Mouse (Mus musculus): ENCODE measurements around the gene Shb. TPM values are rescaled to one million over a fixed set of nuclear protein-coding genes. Genes with fewer than 3 reads are reported as not detected.
A peak's percentile ranks its signal among the peaks of the same experiment; 100 is the strongest.

The Shb gene
- polyA plus RNA-seq, 1 experiment from 2014 or later = 7.2 TPM

DNA sequence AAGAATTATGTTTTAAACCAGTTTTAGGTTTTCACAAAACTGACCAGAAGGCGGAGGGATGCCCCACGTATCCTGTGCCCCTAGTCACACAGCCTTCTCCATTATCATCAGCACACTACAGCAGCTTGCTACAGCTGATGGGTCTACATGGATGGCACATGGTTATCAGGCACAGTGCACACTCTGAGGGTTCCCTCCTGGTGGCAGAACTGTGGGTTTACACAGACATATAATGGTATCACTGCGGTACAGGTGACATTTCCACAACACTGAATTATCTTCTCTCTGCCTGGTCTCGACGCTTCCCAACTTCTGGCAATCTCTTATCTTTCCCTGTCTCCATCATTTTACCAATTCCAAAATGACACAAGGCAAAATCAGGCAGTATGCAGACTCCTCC, 69.6 kb downstream of the Shb start:
- H3K4me3 ChIP-seq = no peak overlapping the region
- H3K4me2 ChIP-seq = no peak overlapping the region
- no peaks in the 10 kb centered on the region for H3K27me3 ChIP-seq
- no peaks in the 10 kb centered on the region for H3K9me3 ChIP-seq (replicated peaks)
- 0 out of 2 replicates have a peak, but pooled peaks have one; percentile 48 for ATAC-seq
- 89% methylated on average over 5 of the region's 5 CpGs for WGBS
- H3K9ac ChIP-seq = no peak overlapping the region
- H3K4me1 ChIP-seq = peaks cover 39% of the 10 kb centered on the region
- peaks cover 9% of the 10 kb centered on the region for H3K36me3 ChIP-seq (ENCODE audit: poor library complexity, severe bottlenecking)
- no peak overlapping the region for H3K27ac ChIP-seq

DNA sequence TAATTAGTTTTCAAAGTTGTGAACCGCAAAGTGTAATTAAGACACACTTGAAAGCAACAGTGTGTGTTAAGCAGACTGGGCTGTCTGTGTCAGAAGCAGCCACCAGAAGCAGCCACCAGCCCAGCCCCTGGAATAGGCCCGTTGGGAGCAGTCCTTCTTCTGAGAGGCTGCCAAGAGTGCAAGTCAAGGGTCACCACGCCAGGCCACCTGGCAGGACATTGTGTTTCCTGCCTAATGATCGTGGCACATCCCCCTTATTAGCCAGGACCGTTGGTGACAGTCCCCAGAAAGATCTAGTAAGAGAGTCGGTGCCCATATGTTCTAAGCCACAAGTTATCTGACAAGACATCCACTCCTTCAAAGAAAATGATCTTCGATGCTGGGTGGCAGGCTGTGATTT, 70.6 kb downstream of the Shb start:
- Histone ChIP-seq H3K4me3 (no peak overlapping the region), H3K9me3 (replicated peaks) (no peaks in the 10 kb centered on the region), H3K4me1 (peaks cover 31% of the 10 kb centered on the region), H3K36me3 (ENCODE audit: poor library complexity, severe bottlenecking) (peaks cover 19% of the 10 kb centered on the region), H3K27me3 (no peaks in the 10 kb centered on the region), H3K4me2 (no peak overlapping the region), H3K9ac (0 out of 2 replicates have a peak overlapping the region, but pooled peaks have one; percentile 1), H3K27ac (no peak overlapping the region)
- no peak for ATAC-seq
- 38% methylated on average over 7 of the region's 7 CpGs for WGBS

DNA sequence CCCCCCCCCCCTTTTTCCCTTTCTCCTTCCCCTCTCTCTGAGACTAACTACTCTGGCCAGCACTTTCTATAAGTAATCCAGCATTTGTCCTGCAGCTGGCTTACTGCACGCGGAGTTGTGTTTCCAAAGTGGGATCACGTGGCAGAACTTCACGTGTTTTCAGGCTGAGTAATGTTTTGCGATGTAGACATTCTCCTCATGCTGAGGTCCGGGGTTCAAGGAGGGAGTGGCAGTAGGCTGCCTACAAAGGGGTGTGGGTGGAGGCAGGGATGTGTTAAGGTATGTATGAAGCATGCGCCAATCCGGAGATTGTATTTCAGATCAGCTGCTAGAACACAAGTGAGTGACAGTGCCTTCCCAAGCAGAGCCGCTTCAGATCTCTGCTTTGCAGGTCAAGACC, 72.9 kb downstream of the Shb start:
- ATAC-seq = no peak
- Histone ChIP-seq H3K9me3 (replicated peaks) (no peaks in the 10 kb centered on the region), H3K36me3 (ENCODE audit: poor library complexity, severe bottlenecking) (peaks cover 31% of the 10 kb centered on the region), H3K27ac (no peak overlapping the region), H3K4me3 (no peak overlapping the region), H3K27me3 (no peaks in the 10 kb centered on the region), H3K4me1 (peaks cover 20% of the 10 kb centered on the region), H3K9ac (no peak overlapping the region), H3K4me2 (no peak overlapping the region)
- 83% methylated on average over 9 of the region's 9 CpGs for WGBS

DNA sequence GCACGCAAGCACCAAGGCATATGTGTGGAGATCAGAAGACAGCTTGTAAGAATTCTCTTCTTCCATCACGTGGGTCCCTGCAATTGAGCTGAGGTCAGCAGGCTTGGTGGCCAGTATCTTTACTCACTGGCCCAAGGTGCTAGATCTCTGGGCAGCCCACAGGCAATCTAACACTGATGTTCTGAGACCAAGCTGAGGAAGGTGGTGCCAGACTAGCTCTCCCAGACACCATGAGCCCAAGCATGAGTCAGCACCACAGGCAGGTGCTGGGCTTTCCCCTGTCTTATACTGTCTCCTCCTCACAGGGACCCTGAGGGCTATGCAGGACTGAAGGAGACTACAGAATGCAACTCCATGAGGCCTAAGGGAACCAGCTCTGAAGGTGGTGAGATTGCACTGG, 74.7 kb downstream of the Shb start:
- H3K4me1 ChIP-seq = peaks cover 35% of the 10 kb centered on the region
- WGBS = 95% methylated on average over 2 of the region's 2 CpGs
- no peak for ATAC-seq
- H3K27me3 ChIP-seq = no peaks in the 10 kb centered on the region
- H3K9ac ChIP-seq = no peak overlapping the region
- no peak overlapping the region for H3K4me3 ChIP-seq
- no peak overlapping the region for H3K27ac ChIP-seq
- peaks cover 31% of the 10 kb centered on the region for H3K36me3 ChIP-seq (ENCODE audit: poor library complexity, severe bottlenecking)
- no peak overlapping the region for H3K4me2 ChIP-seq
- no peaks in the 10 kb centered on the region for H3K9me3 ChIP-seq (replicated peaks)

DNA sequence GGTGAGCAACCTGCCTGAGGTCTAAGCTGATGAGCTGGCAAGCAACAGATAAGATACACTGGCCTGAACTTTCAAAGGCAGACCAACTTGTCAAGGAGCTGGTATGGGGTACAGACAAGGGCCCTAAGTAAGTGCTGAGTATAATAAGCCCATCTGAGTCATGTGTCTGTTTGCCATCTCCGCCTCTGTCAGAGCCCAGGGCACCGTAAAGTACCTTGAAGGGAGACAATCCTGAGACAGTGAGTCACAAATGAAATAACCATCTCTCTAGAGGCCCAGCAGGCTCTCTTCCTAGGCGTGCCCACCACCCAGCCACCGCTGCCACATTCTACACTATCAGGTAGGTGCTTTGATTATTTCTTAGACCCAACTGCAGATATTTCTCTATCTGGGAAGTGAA, 77.3 kb downstream of the Shb start:
- Histone ChIP-seq H3K9me3 (replicated peaks) (no peaks in the 10 kb centered on the region), H3K4me1 (peaks cover 36% of the 10 kb centered on the region), H3K27ac (no peak overlapping the region), H3K36me3 (ENCODE audit: poor library complexity, severe bottlenecking) (peaks cover 31% of the 10 kb centered on the region), H3K4me2 (no peak overlapping the region), H3K9ac (no peak overlapping the region), H3K4me3 (no peak overlapping the region), H3K27me3 (peaks cover 19% of the 10 kb centered on the region)
- ATAC-seq = no peak
- 90% methylated on average over 4 of the region's 4 CpGs for WGBS

DNA sequence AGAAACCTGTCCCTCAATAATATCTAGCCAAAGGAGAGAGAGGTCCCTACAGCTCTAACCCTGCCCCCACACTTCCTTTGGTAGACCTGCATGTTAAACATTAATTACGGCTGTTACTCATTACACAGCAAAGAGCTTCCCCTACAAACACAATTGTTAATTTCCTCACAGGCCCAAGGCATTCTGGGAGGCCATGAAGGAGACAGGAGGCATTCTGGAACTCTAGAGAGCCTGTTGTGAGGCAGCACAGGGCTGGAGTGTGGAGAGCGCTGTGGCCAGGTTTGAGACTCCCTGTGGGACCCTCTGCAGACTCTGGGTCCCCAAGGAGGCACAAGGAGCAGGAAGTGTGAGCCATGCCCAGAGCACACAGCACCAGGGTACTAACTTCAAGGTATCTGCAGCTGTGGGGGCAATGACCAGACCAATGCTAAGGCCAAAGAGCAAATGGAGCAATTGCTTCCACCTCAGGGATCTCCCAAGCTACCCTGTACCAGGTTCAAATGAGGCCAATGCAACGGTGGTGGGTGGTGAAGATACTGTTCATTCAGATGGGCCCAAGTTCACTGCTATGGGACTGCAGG, 78.9 kb downstream of the Shb start:
- Histone ChIP-seq H3K4me1 (peaks cover 48% of the 10 kb centered on the region), H3K27ac (peak overlapping the region; percentile 37; the same call in 1 of the 2 replicates), H3K4me3 (no peak overlapping the region), H3K9ac (no peak overlapping the region), H3K27me3 (peaks cover 19% of the 10 kb centered on the region), H3K4me2 (no peak overlapping the region), H3K9me3 (replicated peaks) (no peaks in the 10 kb centered on the region), H3K36me3 (ENCODE audit: poor library complexity, severe bottlenecking) (peaks cover 29% of the 10 kb centered on the region)
- WGBS = 81% methylated on average over 3 of the region's 3 CpGs
- ATAC-seq = no peak

DNA sequence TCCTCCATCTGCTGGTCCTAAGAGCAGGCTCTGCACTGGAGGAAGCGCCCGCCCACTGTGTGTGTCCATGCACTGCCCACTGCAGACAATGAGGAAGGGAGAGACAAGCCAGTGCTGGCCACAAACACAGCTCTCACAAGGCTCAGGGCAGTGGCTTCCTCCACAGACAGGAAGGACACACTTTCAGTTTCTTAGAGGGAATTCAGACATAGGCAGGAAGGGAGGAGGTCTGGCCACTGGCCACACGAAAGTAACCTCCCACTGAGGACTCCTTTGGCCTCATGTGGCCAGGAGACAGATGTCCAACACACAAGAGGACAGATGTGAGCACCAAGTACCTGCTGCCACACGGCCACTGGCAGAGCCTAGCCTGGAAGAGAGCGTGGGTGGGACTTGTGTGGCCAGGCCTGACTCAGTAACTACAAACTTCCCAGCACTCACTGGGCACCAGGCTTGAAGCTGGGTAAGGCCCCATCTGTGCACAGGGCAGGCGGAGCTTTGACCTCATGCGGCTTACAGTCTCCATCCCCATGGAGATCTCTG, 79.6 kb downstream of the Shb start:
- no peak overlapping the region for H3K4me3 ChIP-seq
- H3K4me1 ChIP-seq = peaks cover 52% of the 10 kb centered on the region
- H3K27ac ChIP-seq = peak overlapping the region; percentile 38; the same call in 1 of the 2 replicates
- H3K9ac ChIP-seq = no peak overlapping the region; the same call in 1 of the 2 replicates
- no peak for ATAC-seq
- peaks cover 23% of the 10 kb centered on the region for H3K36me3 ChIP-seq (ENCODE audit: poor library complexity, severe bottlenecking)
- H3K27me3 ChIP-seq = peaks cover 20% of the 10 kb centered on the region
- H3K4me2 ChIP-seq = no peak overlapping the region
- no peaks in the 10 kb centered on the region for H3K9me3 ChIP-seq (replicated peaks)
- WGBS = 82% methylated on average over 7 of the region's 7 CpGs

DNA sequence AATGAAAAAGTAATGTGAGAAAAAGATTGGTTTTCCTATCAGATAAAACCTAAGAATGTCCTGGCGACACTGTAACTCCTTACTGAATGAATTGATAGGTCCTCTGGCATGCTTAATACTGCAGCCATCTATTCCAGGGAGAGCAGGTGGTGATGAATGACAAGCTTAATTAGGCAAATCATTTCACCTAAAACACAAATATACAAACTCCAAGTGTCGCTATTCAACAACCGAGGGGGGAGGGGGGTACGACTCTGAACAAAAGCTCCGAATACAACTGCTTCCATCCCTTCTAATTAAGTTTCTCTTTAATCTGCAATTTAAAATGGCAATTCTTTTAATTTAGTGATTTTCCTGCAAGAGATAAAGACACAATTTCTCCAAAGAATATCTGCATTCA, 83.3 kb downstream of the Shb start:
- no peak overlapping the region for H3K4me2 ChIP-seq
- H3K4me3 ChIP-seq = no peak overlapping the region
- H3K9me3 ChIP-seq (replicated peaks) = no peaks in the 10 kb centered on the region
- H3K9ac ChIP-seq = no peak overlapping the region
- WGBS = 24% methylated on average over 5 of the region's 5 CpGs
- peaks cover 31% of the 10 kb centered on the region for H3K27me3 ChIP-seq
- peaks cover 46% of the 10 kb centered on the region for H3K4me1 ChIP-seq
- no peak overlapping the region for H3K27ac ChIP-seq
- ATAC-seq = 0 out of 2 replicates have a peak, but pooled peaks have one; percentile 23
- H3K36me3 ChIP-seq (ENCODE audit: poor library complexity, severe bottlenecking) = peaks cover 36% of the 10 kb centered on the region

DNA sequence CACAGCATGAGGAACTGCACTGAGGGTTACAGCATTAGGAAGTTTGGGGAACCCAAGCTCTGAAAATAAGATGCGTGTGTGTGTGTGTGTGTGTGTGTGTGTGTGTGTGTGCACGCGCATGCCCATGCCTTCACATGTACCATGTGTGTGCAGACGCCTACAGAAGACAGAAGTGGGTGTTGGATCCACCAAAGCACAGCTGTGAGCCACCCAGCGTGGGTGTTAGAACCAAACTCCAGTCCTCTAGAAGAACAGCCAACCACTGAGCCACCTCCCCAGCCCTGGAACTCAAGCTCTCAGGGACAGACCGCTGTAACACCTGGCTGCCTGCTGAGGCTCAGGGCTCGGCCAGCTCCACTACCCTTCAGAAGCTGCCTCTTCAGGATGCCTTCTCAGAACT, 83.8 kb downstream of the Shb start:
- no peak overlapping the region for H3K27ac ChIP-seq
- H3K36me3 ChIP-seq (ENCODE audit: poor library complexity, severe bottlenecking) = peaks cover 37% of the 10 kb centered on the region
- H3K27me3 ChIP-seq = peaks cover 31% of the 10 kb centered on the region
- H3K4me1 ChIP-seq = peaks cover 41% of the 10 kb centered on the region
- no peak overlapping the region for H3K9ac ChIP-seq
- 80% methylated on average over 7 of the region's 7 CpGs for WGBS
- H3K4me3 ChIP-seq = no peak overlapping the region
- ATAC-seq = no peak
- no peak overlapping the region for H3K4me2 ChIP-seq
- H3K9me3 ChIP-seq (replicated peaks) = no peaks in the 10 kb centered on the region

DNA sequence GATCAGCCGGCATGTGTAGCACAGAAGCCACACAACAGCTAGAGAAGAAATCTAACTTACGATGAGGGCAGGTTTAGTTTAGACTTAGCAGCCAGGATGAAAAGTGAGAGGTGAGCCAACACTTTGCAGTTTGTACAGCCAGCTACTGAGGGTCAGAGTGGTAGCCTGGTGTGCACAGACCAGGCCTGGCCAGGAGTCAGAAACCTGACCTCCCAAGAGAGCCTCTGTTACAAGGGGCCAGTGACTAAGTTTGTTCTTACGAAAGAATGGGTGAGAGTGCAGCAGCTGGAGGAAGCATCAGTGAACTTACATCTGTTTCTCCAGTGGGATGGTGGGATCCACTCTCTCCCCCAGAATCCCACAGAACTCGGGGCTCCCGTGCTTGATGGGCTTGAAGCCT, 85.1 kb downstream of the Shb start:
- Histone ChIP-seq H3K27me3 (peaks cover 31% of the 10 kb centered on the region), H3K4me2 (no peak overlapping the region), H3K9me3 (replicated peaks) (no peaks in the 10 kb centered on the region), H3K4me1 (peaks cover 37% of the 10 kb centered on the region), H3K9ac (no peak overlapping the region), H3K27ac (no peak overlapping the region), H3K4me3 (no peak overlapping the region), H3K36me3 (ENCODE audit: poor library complexity, severe bottlenecking) (peaks cover 45% of the 10 kb centered on the region)
- no peak for ATAC-seq
- WGBS = 94% methylated on average over 5 of the region's 5 CpGs

DNA sequence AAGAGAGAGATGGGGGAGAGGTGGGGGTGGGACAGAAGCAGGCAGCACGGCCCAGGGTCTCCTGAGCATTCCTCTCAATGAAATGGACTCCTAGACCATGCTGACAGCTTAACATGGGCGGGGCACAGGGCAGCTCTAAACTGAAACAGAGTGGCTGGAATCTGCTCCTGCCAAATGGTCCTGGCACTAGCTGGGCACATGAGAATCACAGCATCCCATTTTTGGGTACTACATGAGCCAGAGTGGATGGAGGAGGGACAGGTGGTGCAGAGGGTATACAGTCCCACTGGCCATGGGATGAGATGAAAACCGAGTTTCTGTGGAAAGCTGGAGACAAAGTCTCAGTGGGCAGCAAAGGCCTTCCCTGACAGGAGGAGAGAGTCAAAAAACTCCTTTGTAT, 87.0 kb downstream of the Shb start:
- WGBS = 75% methylated on average over 3 of the region's 3 CpGs
- no peak overlapping the region for H3K4me2 ChIP-seq
- peaks cover 56% of the 10 kb centered on the region for H3K36me3 ChIP-seq (ENCODE audit: poor library complexity, severe bottlenecking)
- no peak overlapping the region for H3K9ac ChIP-seq
- no peaks in the 10 kb centered on the region for H3K9me3 ChIP-seq (replicated peaks)
- ATAC-seq = no peak
- no peak overlapping the region for H3K4me3 ChIP-seq
- H3K4me1 ChIP-seq = peaks cover 27% of the 10 kb centered on the region
- no peak overlapping the region for H3K27ac ChIP-seq
- peaks cover 12% of the 10 kb centered on the region for H3K27me3 ChIP-seq

DNA sequence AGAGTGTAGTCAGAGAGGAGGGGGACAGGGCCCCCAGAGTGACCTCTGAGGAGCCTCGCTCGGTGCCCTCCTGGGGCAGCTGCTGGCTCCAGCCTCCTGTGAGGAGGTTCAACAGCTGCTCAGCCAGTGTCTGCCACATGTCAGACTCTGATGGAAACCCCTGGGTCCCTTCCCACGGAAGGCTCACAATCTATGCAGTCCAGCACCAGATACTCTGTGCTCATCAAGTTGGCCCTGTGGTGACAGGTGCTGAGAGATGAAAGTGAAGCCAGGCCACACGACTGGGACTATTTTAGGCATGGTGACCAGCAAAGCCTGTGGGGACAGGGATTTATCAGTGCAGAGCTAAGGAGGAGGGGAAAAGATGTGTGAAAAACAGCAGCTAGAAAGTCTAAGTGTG, 87.5 kb downstream of the Shb start:
- whole genome bisulfite sequencing = 80% methylated on average over 4 of the region's 4 CpGs
- H3K9ac ChIP-seq = no peak overlapping the region
- ATAC-seq = no peak

DNA sequence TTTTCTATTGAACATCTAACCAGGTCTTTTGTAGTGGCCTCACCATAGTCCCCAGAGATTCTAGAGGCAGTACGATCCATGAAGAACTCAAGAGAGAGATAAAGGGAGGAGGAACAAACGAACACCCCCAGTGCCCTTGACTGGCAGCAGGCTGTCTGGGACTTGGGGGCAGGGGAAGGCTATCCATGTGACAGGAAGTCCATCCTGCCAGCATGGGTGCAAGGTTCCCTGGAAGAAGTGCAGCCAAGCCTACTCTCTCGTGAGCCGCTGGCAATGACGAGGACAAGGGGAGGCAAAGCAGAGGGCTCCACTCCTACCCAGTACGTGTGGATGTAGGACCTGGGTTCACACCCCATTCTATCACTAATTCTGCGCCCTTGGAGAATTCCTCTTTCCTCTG, 88.6 kb downstream of the Shb start:
- Histone ChIP-seq H3K4me3 (no peak overlapping the region), H3K27me3 (peaks cover 12% of the 10 kb centered on the region)
- no peak for ATAC-seq

More for the DNA sequence above, 87.5 kb downstream of the Shb start:
- Histone ChIP-seq H3K36me3 (ENCODE audit: poor library complexity, severe bottlenecking) (peaks cover 60% of the 10 kb centered on the region), H3K4me2 (no peak overlapping the region), H3K27me3 (peaks cover 12% of the 10 kb centered on the region), H3K9me3 (replicated peaks) (no peaks in the 10 kb centered on the region), H3K4me3 (no peak overlapping the region), H3K4me1 (peaks cover 23% of the 10 kb centered on the region), H3K27ac (no peak overlapping the region)

More for the DNA sequence above, 88.6 kb downstream of the Shb start:
- WGBS = 93% methylated on average over 7 of the region's 7 CpGs
- Histone ChIP-seq H3K36me3 (ENCODE audit: poor library complexity, severe bottlenecking) (peaks cover 61% of the 10 kb centered on the region), H3K4me2 (no peak overlapping the region), H3K4me1 (peaks cover 12% of the 10 kb centered on the region), H3K9me3 (replicated peaks) (no peaks in the 10 kb centered on the region), H3K9ac (no peak overlapping the region), H3K27ac (no peak overlapping the region)
